Mouse (Mus musculus): ENCODE measurements at regions not wholly inside any gene's neighbourhood (a gene's known extent, or its start where the extent isn't known, plus 50 kb on each side); places are given as distances from the start of the nearest gene placed in this dataset.

DNA sequence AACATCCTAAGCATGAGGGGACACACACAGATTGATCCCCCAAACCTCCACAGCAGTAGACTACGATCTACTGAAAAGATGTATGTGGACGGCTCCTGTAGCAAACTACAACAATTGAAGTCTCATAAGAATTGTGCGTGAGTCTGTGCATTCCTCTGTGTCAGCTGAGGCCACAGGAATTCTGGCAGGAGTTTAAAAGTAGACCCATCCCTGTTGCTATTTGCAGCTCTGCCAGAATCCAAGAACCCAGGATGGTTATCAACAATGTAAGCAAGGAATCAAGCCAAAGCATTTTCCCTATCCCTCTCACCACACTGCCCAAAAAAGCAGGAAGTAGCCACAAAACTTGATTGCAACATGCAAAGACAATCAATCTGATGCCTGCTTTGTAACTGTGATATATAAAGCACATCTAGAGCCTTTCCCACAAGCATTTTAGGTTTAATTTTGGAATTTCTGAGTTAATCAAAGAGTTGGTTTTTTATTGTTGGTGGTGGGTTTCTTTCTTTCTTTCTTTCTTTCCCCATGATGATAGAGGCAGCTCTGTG lies 256.3 kb upstream of the Tbl1xr1 start:
- DNase-seq (ENCODE audit: low spot score) = no peak

DNA sequence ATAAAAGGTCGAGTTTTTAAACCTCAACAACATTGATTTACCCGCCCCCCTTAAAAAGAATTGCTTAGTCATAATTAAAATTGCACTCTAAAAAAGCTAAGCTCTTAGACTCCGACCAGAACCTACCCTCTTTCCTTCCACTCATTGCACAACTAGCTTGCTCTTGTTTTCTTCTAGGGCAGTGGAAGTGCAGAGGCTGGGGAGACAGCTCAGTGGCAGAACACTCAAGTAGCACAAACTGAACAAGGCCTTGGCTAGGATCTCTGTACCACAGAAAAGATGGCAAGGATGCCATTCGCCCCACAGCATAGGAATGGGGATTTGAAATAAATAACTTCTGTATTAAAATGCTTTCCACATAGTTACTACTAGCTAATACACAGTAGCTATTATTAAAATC lies 253.8 kb upstream of the Tbl1xr1 start:
- no peak for DNase-seq (ENCODE audit: low spot score)

DNA sequence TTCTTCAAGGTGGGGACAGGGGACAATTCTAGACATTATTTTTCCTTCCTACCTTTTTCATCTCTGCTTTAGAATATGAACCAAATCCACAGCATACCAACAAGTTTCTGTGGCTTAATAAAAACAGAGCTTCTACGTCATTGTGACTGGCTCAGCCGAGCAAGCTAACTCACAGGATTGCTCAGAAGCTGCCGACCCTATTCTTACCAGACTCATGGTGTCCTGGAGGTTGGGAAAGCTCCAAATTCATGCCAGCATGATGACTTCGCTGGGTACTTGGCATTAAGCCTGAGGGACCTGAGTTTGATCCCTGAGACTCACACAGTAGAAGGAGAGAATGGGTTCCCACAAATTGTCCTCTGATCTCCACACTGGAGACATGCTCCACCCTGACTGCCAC lies 253.1 kb upstream of the Tbl1xr1 start:
- no peak for DNase-seq (ENCODE audit: low spot score)

DNA sequence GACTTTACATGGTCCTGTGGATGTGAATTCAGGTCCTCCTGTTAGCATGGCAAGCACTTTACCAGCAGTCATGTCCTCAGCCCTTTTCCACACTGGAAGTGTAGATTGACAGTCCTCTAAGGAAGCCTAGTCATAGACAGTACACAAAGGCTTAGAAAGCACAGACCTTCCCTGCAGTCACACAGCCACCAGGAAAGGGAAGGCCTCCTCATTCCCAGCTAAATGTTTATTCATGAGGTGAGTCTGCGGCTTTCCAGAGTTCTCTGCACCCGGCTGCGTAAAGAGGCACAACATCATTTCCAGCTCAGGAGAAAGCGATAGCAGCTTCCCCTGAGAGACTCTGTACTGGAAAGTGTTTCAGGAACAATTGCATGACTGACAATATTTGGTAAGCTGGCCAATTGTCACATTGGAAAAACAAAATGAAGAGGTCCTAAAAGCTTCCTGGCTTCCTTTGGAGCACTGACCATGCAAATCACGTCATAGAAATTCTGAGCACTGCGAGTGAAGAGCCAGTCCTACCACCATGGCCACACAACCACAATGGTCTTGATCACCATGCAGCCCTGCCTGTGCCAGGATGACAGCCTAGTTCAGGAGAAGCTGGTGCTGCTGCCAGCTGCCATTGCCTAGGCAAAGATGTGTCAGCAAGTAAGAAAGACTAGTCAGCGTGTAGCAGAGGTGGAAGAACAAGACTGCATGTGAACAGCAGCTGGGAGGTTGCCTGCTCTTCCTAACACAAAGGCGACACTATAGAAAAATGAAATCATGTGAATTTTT lies 252.2 kb upstream of the Tbl1xr1 start:
- no peak for DNase-seq (ENCODE audit: low spot score)

DNA sequence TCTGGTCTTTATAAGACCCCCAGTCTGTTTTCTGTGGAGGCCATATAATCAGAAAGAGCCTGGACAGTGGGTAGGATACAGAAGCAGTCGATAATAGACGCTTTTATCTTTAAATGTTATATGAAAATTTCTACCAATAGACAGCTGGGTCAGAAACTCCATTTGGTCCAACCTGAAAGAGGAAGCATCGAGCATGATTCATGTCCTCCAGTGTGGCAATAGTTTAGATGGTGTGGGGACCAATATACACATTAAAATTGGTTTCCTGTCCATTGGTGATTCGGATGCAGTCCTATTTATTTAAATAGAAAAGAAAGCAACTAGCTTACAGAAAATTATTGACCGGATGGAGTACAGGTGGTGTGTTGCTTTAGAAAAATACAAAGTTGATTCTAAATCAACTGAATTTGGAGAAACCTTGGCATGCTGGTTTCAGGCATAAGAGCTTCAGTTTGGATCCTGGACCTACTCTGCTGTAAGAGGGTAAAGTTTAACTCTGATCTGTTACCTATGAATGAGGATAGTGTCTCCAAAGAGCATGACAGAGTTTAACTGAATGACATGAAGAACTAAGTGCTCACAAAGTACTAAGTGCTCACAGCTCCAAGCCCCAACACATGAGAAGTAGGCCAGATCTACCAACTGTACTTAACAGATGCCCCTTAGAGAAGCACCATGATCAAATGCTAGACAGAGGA lies 251.4 kb upstream of the Tbl1xr1 start:
- DNase-seq (ENCODE audit: low spot score) = no peak

DNA sequence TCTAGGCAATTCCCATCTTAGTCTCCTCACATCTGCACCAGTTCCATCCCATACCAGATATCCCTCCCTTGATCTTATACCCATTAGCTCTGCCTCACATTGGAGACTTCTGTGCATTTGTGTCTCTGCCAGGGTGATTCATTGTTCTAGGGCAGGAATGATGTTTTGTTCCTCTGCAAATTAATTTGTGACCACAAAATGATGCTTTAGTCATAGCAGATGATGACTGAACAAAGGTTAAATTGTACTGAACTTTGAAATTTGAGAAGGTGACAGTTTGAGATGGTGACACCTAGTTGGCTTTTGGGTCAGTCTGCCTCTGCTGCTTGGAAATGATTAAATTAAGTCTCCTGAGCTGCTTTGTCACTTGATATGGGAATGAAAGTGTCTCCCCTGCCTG lies 248.8 kb upstream of the Tbl1xr1 start:
- DNase-seq (ENCODE audit: low spot score) = no peak

DNA sequence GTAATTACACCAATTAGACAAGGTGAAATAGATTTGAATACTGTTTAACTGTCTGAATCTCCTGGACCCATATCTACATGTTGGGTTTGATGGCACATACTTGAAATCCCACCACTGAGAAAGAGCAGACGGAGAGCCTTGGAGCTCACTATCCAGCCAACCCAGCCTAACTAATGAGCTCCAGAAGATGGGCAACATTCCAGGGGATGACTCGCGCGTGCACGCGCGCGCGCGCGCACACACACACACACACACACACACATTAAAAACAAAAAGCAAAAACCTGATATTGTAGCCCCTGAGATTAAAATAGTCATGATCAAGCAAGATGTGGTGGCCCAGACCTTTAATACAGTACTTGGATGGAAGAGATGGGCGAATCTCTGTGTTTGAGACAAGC lies 243.3 kb upstream of the Tbl1xr1 start:
- DNase-seq (ENCODE audit: low spot score) = no peak

DNA sequence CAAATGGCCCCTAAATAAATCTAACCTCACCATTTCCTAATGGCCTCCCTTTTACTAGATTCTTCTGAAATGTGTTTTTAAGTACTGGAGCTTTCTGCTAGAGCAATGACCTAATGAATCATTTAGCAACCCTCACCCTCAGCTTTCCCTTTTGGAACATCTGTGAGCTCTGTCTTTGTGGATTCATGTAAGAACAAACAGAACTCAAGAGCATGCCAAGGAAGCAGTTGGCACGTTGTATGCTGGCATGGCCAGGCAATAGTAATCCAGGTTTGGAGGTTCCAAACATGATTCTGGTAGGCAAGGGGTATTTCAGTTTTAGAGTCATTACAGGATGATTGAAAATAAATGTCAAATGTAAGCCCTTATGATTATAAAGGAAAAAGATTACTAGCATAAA lies 240.9 kb upstream of the Tbl1xr1 start:
- DNase-seq (ENCODE audit: low spot score) = no peak

DNA sequence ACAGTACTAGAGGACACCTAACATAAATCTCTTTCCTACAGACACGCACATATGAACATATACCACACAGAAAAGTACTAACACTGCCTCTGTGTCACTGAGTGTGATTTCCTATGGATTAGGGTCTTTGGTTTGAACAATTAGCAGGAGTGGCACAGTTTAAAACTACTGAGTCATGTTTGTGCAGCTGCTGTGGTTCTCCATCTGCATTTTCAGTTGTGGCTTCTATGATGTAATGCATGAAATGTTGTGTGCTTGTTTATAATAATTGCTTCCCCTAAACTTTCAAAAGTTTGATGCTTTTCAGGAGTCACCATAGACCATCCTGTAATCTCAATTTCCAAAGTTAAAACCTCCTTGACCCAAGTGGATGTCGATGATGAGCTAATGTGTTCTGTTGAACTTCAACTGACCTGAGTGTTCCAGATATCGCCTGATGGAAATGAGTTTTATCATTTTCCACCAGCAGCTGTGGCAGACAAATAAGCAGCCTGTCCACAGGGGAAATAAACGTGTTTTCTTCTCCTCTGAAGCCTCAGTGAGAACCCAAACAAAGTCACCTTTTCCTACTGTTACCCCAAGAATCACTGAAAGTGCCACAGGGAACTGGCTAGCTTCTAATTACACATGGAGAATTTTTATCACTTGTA lies 239.0 kb upstream of the Tbl1xr1 start:
- DNase-seq (ENCODE audit: low spot score) = no peak

DNA sequence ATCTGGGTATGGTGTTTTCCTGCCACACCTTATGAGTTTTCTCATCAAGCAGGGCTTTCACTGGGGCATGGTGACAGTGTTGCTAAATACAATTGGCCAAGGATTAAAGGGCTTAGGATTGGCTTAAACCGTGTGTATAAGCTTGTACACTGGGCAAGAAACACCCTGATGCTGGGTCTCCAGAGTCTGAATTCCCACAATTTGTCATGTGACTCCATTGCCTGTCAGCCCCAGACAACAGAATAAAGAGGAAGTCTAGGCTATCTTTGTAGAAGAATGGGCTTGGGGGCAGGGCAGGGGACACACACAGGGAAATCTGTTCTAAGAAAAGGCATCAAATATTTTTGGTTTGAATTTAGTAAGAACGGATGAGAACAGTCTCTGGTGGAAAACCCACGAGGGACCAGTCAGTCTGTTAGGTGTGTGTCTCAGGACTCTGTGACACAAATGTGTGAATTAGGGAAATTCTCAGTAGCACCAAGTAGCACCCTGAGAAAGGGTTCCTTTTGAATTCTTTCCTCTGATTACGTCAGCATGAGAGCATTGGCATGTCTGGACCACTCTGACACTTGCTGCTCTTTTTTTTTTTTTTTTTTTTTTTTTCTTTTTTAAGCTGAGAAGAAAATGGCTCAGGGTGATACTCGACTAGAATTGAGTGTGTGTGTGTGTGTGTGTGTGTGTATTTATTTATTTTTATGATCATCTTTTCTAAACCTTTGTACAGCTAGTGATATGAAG lies 235.5 kb upstream of the Tbl1xr1 start:
- DNase-seq (ENCODE audit: low spot score) = no peak

DNA sequence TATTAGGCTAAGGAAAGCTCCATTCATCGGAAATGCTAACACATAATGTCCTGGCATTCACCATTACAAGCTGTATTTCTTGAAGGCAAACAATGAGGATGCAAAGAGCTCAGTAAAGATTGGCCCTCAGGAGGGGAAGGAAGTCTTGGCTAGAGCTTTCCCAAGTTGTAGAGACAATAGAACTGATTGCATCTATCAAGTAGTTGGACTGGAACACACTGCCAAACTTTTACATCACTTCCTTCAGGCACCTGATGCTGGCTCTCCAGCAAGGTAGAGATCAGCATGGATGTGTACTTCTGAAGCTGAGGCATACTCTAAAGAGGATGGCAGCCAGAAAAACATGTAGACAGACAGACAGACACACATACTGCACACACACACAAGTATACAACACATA lies 234.9 kb upstream of the Tbl1xr1 start:
- DNase-seq (ENCODE audit: low spot score) = no peak

DNA sequence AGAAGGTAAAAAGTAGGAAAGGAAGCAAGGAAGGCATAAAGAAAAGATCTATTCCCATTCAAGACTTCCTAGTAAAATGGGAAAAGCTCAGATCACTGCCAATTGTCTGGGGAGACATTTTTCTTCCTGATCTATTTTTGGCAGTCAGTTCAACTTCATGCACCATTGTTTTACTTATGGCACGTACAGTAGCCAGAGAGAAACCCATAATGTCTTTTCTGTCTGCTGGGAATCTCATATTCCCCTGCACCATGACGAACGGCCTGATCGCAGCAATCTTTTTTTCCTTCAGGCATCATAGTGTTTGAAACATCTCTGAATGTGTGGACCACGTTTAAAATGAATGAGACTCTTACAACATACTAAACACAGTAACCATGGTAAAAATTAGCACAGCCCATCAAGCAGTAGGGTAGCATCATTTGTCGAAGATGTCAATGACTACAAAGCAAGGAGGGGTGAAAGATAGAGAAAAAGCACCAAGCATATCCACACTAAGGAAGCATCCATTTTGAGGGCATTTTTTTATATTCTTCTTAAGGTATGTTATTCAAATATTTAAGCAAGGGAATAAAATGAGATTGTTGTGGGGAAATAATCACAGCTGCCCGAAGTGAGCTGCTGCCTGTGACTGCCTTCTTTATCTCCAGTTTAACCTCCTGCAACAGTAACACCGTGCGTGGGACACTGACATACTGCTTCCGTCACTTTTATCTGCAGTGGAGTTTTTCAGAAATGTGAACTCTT lies 233.7 kb upstream of the Tbl1xr1 start:
- no peak for DNase-seq (ENCODE audit: low spot score)

DNA sequence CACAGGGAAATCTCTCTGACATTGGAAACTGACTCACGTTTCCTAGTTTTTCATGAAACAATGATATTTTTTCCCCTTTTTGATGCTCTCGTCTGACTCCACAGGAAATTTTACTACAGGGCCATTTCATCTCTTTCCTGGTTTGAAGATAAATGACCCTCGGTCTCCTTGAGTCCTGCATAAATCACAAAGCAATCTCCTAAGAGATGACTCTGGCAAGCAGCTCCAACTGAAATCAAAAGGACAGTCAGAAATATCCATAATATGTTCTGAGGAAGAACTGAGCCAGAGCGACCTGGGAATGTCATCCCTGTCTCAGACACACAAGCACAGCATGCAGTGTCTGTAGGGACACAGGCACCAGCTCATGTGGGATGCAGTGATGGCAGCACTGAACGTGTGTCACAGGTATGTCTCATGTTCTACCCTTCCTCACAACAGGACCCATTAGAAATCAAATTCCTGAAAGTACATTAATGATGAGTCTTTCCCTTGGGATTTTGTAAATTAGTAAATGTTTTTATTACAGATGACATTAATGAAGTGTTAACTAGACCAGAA lies 233.1 kb upstream of the Tbl1xr1 start:
- no peak for DNase-seq (ENCODE audit: low spot score)

DNA sequence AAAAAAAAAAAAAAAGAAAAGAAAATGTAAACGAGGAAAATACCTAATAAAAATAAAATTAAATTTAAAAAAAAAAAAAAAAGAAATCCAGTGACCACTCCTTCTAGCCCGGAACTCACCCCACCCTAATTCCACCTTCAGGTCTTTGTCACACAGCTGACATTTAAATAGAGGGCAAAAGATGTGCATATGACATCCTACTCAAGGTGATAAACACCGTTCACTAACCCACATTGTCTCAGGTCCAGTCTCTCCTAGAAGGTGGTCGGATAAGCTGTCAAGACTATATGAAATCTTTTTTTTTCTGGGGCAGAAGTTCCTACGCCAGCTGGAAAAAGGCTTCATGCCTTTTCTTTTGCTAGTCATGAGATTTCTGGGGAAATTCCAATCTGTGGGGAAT lies 226.6 kb upstream of the Tbl1xr1 start:
- DNase-seq (ENCODE audit: low spot score) = no peak

DNA sequence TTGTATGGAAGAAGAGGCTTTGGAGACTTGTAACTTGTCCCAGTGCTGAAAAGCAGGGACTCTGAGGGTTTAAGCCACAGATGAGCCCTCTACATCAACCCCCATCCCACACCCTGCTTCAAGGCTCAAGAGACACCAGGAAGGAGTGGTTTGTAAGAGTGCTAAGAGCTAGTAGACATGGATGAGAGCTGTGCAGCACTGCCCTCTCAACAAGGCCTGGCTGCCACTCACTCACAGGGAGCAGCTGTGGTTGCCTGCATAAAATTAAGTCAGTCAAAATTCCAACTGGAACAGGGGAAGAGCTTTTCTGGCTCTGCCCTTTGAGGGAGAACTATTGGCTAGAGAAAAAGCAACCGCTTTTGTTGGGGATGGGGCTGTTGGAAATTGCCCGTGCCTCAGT lies 225.5 kb upstream of the Tbl1xr1 start:
- DNase-seq (ENCODE audit: low spot score) = no peak

DNA sequence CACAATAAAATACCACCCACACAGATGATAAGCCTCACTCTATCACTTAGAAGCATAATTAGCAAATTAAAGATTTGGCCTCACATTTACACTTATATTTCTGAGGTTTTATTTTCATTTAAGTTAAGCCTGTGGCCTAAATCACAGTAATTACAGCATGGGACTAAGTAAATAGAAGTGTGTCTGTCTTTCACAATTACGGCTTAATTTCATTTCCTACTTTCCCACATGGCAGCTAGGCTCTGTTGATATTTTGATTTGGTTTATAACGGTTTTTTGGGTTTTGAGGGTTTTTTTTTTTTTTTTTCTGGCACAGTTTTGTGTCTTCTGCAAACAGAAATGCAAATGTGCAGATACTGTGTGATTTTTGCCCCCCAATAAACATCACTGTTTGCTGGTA lies 222.1 kb upstream of the Tbl1xr1 start:
- no peak for DNase-seq (ENCODE audit: low spot score)

DNA sequence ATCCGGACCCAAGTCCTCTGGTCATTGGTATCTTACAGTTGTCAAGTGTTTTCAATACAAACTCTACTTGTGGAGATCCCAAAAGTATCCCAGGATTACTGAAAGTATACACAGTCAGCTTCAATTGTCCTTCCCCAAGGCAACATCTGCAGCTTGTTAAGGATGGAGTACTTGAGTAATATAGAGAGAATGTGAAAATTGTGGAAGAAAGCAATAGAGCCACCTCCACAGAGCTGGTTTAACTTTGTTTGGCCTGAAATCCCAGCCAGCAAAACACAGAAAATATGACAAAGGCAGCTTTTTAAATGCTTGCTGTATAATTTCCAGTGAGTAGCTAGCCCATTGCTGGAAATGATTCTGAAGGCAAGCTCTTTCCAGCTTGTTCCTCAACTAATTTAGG lies 217.0 kb upstream of the Tbl1xr1 start:
- no peak for DNase-seq (ENCODE audit: low spot score)

DNA sequence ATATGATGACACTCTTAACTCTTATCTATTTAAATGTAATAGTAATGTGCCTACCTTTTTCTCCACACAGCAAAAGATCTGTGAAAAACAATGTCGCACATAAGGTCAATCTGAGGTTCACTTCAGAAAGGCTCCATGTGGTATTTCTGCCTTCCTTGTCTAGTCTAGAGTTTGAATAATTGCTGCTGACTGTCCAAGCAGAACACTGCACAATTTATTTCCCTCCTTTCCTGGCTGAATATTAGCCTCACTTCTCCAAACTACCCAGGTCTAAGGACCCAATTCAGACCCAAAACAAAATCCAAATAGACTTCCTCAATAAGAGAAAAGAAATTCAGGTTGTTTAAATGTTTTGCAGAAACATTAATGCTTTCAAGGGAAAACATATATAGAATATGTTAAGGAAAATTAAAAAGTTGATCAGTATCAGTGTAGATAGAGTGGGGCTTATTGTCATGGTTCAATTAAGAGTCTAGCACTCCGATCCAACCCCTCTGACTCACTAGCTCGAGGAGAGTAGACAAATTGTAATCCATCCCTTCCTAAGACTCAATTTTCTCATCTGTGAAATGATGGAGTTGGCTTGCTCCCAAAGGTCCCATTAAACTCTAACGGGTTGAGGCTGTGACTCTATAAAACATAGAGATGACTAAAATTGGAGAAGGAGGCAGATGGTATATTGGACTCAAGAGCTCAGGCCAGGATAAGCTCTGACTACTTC lies 215.4 kb upstream of the Tbl1xr1 start:
- no peak for DNase-seq (ENCODE audit: low spot score)

DNA sequence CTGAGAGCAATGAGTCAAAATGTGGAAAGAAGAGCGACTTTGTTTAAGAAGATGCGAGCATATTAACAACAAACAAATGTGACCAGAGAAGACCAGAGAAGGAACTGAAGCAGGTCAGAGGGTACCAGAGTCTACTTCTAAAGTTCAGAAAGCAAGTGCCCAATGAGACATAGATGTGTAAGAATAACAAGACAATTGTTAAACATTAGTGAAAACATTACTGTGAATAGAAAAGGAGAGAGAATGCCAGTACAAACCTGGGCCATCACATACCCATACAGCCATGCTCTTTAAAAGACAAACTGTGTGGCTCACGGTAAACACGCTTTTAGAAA lies 214.8 kb upstream of the Tbl1xr1 start:
- no peak for DNase-seq (ENCODE audit: low spot score)

DNA sequence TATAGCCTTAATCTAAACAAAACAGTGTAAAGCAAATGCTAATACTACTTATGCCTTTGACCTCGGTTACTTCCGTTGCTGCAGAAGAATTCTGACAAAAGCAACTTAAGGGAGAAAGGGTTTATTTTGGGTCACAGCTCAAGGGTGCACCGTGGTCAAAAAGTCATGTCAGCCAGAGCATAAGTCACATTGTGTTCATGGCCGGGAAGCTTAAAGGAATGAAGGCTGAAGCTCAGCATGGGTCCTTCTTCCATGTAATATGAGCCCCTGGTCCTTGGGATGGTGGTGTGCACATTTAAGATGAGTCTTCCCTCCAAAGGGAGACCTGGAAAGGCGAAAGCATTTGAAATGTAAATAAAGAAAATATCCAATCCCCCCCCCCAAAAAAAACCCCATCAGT lies 212.1 kb upstream of the Tbl1xr1 start:
- no peak for DNase-seq (ENCODE audit: low spot score)

DNA sequence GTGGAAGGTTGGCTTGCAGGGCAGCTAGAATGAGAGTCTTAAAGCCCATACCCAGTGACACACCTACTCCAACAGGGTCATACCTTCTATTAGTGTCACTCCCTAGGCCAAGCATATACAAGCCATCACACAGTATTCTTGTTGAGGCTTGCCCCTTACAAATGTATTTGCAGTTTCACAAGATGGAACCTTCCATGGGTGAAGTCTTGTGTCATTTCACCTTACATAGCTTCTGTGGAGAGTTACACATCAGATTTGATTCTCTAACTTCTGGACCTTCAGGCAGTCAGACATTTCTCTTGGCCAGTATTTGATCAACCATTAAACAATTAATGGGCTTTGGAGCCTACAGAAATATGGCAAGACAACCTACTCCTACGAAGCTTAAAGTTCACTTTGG lies 210.6 kb upstream of the Tbl1xr1 start:
- DNase-seq (ENCODE audit: low spot score) = no peak
